13 mouse cellular contexts compared by ENCODE assay signal in genomic region chr17:66720992-66721351, GRCm38 (mm10).
DNase-seq lines count a peak whose midpoint lies in the region; ATAC-seq lines count a peak whose summit lies in the region.
"Had no signal": no experiment of that assay in that cellular context is flagged by ENCODE, and none has a peak within 500 bp of the region (broad histone marks: within the 10 kb centered on the region; RNA-seq: fewer than 3 reads in every experiment).

No protein-coding gene starts in this region.

- 43% methylated on average over 9 of the region's 9 CpGs for WGBS in kidney, embryonic 15.5 days
- WGBS in forebrain, embryonic 16.5 days, result 42% methylated on average over 9 of the region's 9 CpGs
- WGBS in neural tube, embryonic 13.5 days, result 38% methylated on average over 9 of the region's 9 CpGs

- H3K4me2 ChIP-seq in kidney, embryonic 15.5 days, result no peak overlapping the region
- H3K4me2 ChIP-seq in forebrain, embryonic 16.5 days (ENCODE audit: low read length), result no peak overlapping the region
- H3K4me2 ChIP-seq in neural tube, embryonic 13.5 days, result 0 out of 2 replicates have a peak overlapping the region, but pooled peaks have one; percentile 9
- H3K4me2 ChIP-seq: heart, embryonic 13.5 days; liver, embryonic 11.5 days had no signal

- no peaks in the 10 kb centered on the region for H3K36me3 ChIP-seq in kidney, embryonic 15.5 days
- H3K36me3 ChIP-seq in forebrain, embryonic 16.5 days (ENCODE audit: control insufficient read depth, insufficient read depth), result no peaks in the 10 kb centered on the region
- H3K36me3 ChIP-seq in neural tube, embryonic 13.5 days, result no peaks in the 10 kb centered on the region
- H3K36me3 ChIP-seq: heart, embryonic 13.5 days had no signal

- H3K27me3 ChIP-seq in kidney, embryonic 15.5 days, result no peaks in the 10 kb centered on the region
- no peaks in the 10 kb centered on the region for H3K27me3 ChIP-seq in forebrain, embryonic 16.5 days (replicated peaks; ENCODE audit: control insufficient read depth, insufficient read depth, low read length)
- H3K27me3 ChIP-seq in neural tube, embryonic 13.5 days, result no peaks in the 10 kb centered on the region
- H3K27me3 ChIP-seq: heart, embryonic 13.5 days had no signal

- ATAC-seq in kidney, embryonic 15.5 days (replicated peaks; ENCODE audit: low FRiP score), result no peak
- ATAC-seq in forebrain, embryonic 16.5 days, result peak; percentile 49
- ATAC-seq in neural tube, embryonic 13.5 days (ENCODE audit: low read depth), result peak; percentile 83
- ATAC-seq in erythroid progenitor cell, adult 5-6 weeks (replicated peaks; ENCODE audit: low FRiP score, poor library complexity, severe bottlenecking), result no peak

- peak; percentile 8 for DNase-seq in kidney, adult 18-20 months
- peak; percentile 2 to 18 for DNase-seq in kidney, adult 8-10 months
- no peak for DNase-seq in lung, postnatal 4 days
- no peak for DNase-seq in frontal cortex, postnatal 14 days (ENCODE audit: low spot score in 2 of 2)
- DNase-seq: adrenal gland, adult 8-10 months; cerebellum, postnatal 10 days; lung, postnatal 10 days had no signal

- no peaks in the 10 kb centered on the region for H3K9me3 ChIP-seq in kidney, embryonic 15.5 days (replicated peaks)
- no peaks in the 10 kb centered on the region for H3K9me3 ChIP-seq in forebrain, embryonic 16.5 days (ENCODE audit: control insufficient read depth, low read length)
- H3K9me3 ChIP-seq in neural tube, embryonic 13.5 days, result no peaks in the 10 kb centered on the region
- H3K9me3 ChIP-seq: heart, embryonic 13.5 days had no signal

- H3K27ac ChIP-seq in kidney, embryonic 15.5 days, result no peak overlapping the region
- no peak overlapping the region for H3K27ac ChIP-seq in forebrain, embryonic 16.5 days (ENCODE audit: low read length)
- peak overlapping the region; percentile 54; the same call in 1 of the 2 replicates for H3K27ac ChIP-seq in neural tube, embryonic 13.5 days (replicated peaks)
- H3K27ac ChIP-seq: heart, embryonic 13.5 days had no signal

- H3K4me3 ChIP-seq in kidney, embryonic 15.5 days (replicated peaks), result no peak overlapping the region
- no peak overlapping the region for H3K4me3 ChIP-seq in forebrain, embryonic 16.5 days (replicated peaks; ENCODE audit: low read length)
- H3K4me3 ChIP-seq in neural tube, embryonic 13.5 days, result no peak overlapping the region
- H3K4me3 ChIP-seq: heart, embryonic 13.5 days had no signal

- H3K4me1 ChIP-seq in kidney, embryonic 15.5 days, result peaks cover 8% of the 10 kb centered on the region
- peaks cover 7% of the 10 kb centered on the region; the same call in 1 of the 2 replicates for H3K4me1 ChIP-seq in forebrain, embryonic 16.5 days (replicated peaks; ENCODE audit: control insufficient read depth, insufficient read depth, low read length)
- H3K4me1 ChIP-seq in neural tube, embryonic 13.5 days (replicated peaks), result peaks cover 22% of the 10 kb centered on the region
- H3K4me1 ChIP-seq: heart, embryonic 13.5 days had no signal

- no peak overlapping the region for H3K9ac ChIP-seq in kidney, embryonic 15.5 days
- no peak overlapping the region for H3K9ac ChIP-seq in forebrain, embryonic 16.5 days (replicated peaks; ENCODE audit: low read depth, low read length)
- H3K9ac ChIP-seq in neural tube, embryonic 13.5 days, result no peak overlapping the region
- H3K9ac ChIP-seq: heart, embryonic 13.5 days had no signal

Comparison
In these comparisons a context has a peak if more than half of its experiments do, and no peak if none do; other contexts are left out.
1. DNase-seq: peak in kidney, adult 18-20 months (single experiment) and kidney, adult 8-10 months (2 of 2); none in lung, postnatal 4 days (0 of 2) and frontal cortex, postnatal 14 days (0 of 2).
2. ATAC-seq: peak in forebrain, embryonic 16.5 days (single experiment) and neural tube, embryonic 13.5 days (single experiment); none in kidney, embryonic 15.5 days (single experiment) and erythroid progenitor cell, adult 5-6 weeks (single experiment).